Mouse (Mus musculus): ENCODE data around the gene Fpgs. TPM values are rescaled to one million over a fixed set of nuclear protein-coding genes. Genes with fewer than 3 reads are reported as not detected.

Gene Fpgs
- total RNA-seq, 2 experiments from 2014 or later, result 6.7 to 11.1 TPM

DNA sequence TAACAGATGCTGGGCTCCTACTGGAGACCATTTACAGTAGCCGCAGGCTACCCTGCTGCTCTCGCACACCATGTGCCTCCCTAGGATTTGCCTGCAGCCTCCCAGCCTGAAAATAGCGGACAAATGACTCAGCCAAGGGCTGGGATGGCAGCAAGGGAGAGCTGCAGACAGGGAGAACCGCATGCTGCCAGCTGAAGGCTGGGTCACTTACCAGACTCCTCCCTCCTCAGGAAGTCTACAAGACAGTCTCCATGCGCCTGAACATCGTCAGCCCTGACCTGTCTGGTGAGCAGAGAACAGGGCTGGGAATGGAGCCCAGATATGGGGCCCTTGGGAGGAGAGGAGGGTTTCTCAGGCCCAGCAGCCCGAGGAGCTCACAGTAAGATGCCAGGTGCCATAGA is 23.9 kb downstream of the Fpgs start:
- intact Hi-C loops (cut with DNase I; ENCODE audit: low total_unique reads), result loop anchor here (5.0 kb wide), 1 partner anchor 38 kb away; no protein-coding TSS in a partner anchor
- DNase-seq, result peak; percentile 57

DNA sequence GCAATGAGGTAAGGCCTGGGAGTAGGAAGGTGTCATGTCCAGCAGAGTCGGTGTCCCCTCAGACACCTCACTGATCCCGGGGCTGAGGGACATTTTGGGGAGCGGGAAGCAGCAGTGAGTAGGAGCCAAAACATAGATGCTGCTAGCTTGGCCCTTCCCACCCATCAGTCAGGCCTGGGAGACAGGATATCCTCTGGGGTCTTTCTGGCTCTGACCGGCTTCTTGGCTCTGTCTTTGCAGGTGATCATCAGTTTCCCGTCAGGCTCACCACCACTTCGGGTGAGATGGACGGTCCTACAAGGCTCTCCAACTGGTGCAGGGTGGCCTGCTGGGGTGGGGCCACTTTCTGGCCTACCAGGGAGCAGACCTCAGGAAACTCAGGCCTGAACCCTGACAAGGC is 26.3 kb downstream of the Fpgs start:
- no peak for DNase-seq

GRCm38 (mm10) chr2:32676821-32677220 is 27.1 kb downstream of the Fpgs start:
- intact Hi-C loops (cut with DNase I; ENCODE audit: low total_unique reads), result no loop called here

More for the DNA sequence above, 26.3 kb downstream of the Fpgs start:
- intact Hi-C loops (cut with DNase I; ENCODE audit: low total_unique reads), result no loop called here

DNA sequence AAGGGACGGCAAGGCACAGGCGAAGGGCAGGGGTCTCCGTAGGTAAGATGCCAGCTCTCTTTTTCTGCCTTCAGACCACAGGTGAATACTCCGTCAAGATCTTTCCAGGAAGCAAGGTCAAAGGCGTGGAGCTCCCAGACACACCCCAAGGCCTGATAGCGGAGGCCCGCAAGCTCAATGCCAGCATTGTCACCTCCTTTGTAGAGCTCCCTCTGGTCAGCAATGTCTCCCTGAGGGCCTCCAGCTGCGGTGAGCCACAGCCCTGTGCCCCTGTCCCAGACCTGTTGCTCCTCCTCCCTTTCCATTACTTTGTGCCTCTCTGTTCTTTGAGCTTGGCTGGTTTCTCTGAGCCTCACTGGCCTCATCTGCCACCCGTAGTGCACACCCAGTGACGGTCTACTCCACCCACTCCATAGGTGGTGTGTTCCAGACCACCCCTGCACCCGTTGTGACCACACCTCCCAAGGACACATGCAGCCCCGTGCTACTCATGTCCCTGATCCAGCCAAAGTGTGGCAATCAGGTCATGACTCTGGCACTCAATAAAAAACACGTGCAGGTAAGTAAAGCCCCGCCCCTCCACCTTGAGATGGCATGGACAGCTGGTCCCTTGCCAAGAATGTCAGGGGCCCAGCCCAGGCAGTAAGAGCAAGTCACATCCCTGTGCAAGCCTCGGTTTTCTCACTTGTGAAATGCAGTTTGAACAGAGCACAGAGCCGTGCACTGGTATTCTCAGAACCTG is 30.6 kb downstream of the Fpgs start:
- no peak for DNase-seq
- intact Hi-C loops (cut with DNase I; ENCODE audit: low total_unique reads), result no loop called here

More at GRCm38 (mm10) chr2:32676821-32677220, 27.1 kb downstream of the Fpgs start:
- DNase-seq, result no peak

- intact Hi-C loops (cut with DNase I; ENCODE audit: low total_unique reads), result no loop called here
- DNase-seq, result no peak
These were observed 31.9 kb downstream of the Fpgs start for GRCm38 (mm10) chr2:32671907-32672595.

- intact Hi-C loops (cut with DNase I; ENCODE audit: low total_unique reads), result no loop called here
These were observed 32.8 kb downstream of the Fpgs start for GRCm38 (mm10) chr2:32671147-32671546.

DNA sequence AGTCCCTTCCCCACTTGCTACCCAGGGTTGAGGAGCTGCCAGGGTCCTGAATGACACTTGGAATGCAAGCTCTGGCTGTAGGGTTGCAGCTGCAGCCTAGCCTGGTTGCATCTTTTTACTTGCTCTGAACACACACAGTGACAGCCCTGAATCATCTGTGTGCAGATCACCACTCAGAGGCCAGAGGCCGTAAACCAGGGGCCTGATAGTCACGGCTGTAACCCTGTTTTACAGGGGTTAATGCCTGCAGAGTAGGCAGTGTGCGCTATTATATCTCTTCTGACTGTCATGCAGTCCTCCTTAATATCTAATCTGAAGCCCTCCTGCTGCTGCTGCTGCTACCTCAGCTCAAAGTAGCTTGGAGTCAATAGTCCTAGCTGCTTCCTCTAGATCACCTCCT is 34.1 kb downstream of the Fpgs start:
- intact Hi-C loops (cut with DNase I; ENCODE audit: low total_unique reads), result no loop called here
- DNase-seq, result no peak

More at GRCm38 (mm10) chr2:32671147-32671546, 32.8 kb downstream of the Fpgs start:
- no peak for DNase-seq

DNA sequence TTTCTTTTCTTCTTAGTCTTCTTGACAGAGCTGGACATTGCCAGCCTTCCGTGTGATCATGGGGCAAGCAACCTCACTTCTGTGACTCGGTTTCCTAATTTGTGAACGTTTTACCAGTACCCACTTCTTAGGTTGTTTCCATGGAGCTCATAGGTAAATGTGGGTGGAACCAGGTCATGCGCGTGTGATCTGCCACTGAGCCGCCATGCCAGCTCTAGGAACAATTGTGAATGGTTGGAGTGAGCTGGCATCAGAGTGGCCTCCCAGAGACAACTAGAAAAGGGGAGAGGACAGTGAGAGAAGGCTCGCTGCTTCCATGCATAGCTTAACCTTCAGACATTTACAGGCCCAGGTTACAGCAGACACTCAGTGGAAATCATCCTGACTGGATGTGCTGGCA is 35.8 kb downstream of the Fpgs start:
- no peak for DNase-seq
- intact Hi-C loops (cut with DNase I; ENCODE audit: low total_unique reads), result no loop called here

DNA sequence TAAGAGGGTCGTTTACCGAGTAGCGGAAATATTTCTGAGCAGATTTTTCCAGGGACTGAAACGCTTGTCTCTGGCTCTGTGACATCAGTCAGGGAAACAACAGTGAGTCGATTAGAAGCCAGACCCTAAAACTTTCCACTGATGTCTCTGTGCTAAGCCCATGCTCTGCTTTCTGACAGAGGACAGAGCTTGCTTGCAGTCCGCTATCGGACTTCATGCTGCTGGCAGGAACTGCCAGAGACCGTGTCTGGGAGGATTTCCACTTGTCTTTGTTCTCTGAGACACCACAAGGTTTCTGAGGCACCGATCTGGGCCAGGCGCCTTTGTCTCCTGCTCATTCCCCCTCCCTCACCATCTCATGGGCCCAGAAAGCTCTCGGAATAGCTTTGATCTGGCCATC is 36.2 kb downstream of the Fpgs start:
- intact Hi-C loops (cut with DNase I; ENCODE audit: low total_unique reads), result no loop called here
- DNase-seq, result no peak

DNA sequence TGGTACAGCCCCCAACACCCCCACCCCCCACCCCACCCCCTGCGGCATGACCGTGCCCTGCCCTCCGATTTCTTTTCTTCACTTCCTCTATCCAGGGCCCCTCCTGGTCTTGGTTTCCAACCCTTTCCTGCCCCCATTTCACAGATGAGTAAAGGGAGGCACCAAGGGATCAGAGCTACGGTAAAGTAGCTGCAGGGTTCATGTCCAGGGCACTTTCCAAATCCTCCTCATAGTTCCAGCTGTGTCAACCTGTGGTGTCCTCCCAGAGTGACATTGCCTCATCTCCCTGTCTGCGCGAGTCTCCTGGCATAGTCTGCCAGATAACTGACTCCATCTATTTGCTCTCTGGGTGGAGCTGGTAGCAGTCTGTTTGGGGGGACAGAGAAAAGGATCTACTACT is 38.1 kb downstream of the Fpgs start:
- intact Hi-C loops (cut with DNase I; ENCODE audit: low total_unique reads), result no loop called here
- no peak for DNase-seq

DNA sequence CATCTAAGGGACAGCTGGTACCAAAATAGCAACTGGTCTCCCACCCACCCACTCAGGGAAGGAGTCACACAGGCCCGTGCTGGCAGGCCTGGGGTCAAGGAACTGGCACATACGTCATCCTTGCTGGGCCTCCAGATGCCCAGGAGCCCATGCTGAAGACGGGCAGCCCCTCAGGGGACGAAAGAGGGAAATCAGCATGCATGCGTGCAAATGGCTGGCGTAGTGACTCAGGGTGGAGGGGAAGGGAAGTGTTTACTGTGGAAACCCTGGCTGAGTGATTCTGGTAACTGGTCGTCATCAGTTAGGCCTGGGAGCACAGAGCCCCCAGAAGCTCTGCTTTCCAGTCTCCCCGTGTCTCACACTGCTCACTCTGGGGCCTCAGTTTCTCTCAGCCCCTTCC is 38.6 kb downstream of the Fpgs start:
- no peak for DNase-seq
- intact Hi-C loops (cut with DNase I; ENCODE audit: low total_unique reads), result no loop called here

GRCm38 (mm10) chr2:32662291-32662690 is 41.7 kb downstream of the Fpgs start:
- DNase-seq, result no peak
- intact Hi-C loops (cut with DNase I; ENCODE audit: low total_unique reads), result no loop called here

DNA sequence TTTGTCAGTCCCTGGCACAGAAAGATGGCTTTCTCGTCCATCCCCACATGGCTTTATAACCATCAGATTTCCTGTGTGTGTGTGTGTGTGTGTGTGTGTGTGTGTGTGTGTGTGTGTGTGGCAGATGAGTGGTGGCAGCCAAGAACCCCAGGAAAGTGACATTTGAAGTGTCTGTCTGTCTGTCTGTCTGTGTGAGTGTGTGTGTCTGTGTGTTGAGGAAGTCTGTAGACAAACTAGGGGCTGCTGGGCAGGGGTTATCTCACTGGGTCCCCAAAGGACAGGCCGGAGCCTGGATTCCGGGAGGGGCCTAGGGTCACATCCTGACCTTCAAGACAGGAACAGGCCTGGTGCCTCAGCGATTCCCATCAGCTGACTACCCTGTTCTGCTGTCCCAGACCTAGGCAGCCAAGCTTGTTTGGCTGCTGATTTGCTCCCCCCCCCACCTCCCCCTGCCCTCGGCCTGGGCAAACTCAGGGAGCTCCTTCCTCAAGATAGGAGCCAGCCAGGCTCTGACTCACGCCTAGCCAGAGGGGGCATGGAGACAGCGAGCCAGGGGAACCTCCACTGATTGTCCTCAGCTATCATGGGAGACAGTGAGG is 42.3 kb downstream of the Fpgs start:
- intact Hi-C loops (cut with DNase I; ENCODE audit: low total_unique reads), result no loop called here
- DNase-seq, result no peak

- DNase-seq, result no peak
- intact Hi-C loops (cut with DNase I; ENCODE audit: low total_unique reads), result no loop called here
These were observed 45.1 kb downstream of the Fpgs start for GRCm38 (mm10) chr2:32658873-32659272.

DNA sequence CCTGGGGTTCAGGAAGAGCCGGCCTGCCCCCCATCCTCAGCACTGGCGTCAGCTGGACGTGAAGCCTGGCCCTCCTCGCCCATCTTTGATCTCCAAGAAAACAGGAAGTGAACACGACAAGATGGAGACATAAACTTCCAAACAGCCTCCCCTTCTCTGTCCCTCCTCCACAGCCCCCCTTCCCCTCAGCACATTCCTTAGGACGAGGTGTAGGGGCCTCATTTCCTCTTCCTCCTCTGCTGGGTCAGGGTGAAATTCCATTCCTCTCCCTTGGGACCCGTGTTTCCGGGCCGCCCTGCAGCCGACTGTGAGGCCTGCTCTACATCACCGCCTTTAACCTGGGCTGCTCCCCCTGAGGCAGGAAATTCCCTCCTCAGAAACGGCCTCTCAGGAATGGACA is 48.1 kb downstream of the Fpgs start:
- peak; percentile 45 for DNase-seq
- intact Hi-C loops (cut with DNase I; ENCODE audit: low total_unique reads), result no loop called here

- intact Hi-C loops (cut with DNase I; ENCODE audit: low total_unique reads), result no loop called here
These were observed 48.6 kb downstream of the Fpgs start for GRCm38 (mm10) chr2:32655394-32655744.

GRCm38 (mm10) chr2:32654743-32655393 is 49.1 kb downstream of the Fpgs start:
- no peak for DNase-seq
- intact Hi-C loops (cut with DNase I; ENCODE audit: low total_unique reads), result no loop called here

More at GRCm38 (mm10) chr2:32655394-32655744, 48.6 kb downstream of the Fpgs start:
- DNase-seq, result no peak

- intact Hi-C loops (cut with DNase I; ENCODE audit: low total_unique reads), result no loop called here
- no peak for DNase-seq
These were observed 50.2 kb downstream of the Fpgs start for GRCm38 (mm10) chr2:32653764-32654163.

GRCm38 (mm10) chr2:32647366-32647765 is 56.6 kb downstream of the Fpgs start:
- no peak for DNase-seq

GRCm38 (mm10) chr2:32646379-32647056 is 57.4 kb downstream of the Fpgs start, which contains the start of gene Eng:
Gene Eng, plus strand, starts transcription at chr2:32646595.
- peak; percentile 78 for DNase-seq
- intact Hi-C loops (cut with DNase I; ENCODE audit: low total_unique reads), result no loop called here

More at GRCm38 (mm10) chr2:32647366-32647765, 56.6 kb downstream of the Fpgs start:
- intact Hi-C loops (cut with DNase I; ENCODE audit: low total_unique reads), result no loop called here
